Mouse (Mus musculus) heart, postnatal 0 days (tissue): Measurements from ENCODE around the gene Gm28374.

Experiments
- CTCF ChIP-seq: IDR thresholded peaks from 2 replicates; pipeline ENCODE4 v1.5.1; 2016; ENCODE audit warnings: antibody characterized with exemption, control low read depth, low read depth
- EP300 ChIP-seq: IDR thresholded peaks from 2 replicates; pipeline ENCODE4 v1.6.1; 2016; ENCODE audit warnings: antibody characterized with exemption, low read depth

- TF ChIP-seq EP300 (no peak), CTCF (no peak)
These were observed 19.0 kb downstream of the Gm28374 start for GRCm38 (mm10) chr19:6063081-6063480.
